Mouse (Mus musculus): ENCODE data around the gene Thpo.

Thpo gene

GRCm38 (mm10) chr16:20724338-20724748 lies 10.0 kb downstream of the Thpo start:
- peak in 1 of 2 experiments; percentile 57 for DNase-seq (ENCODE audit: low spot score in 2 of 2)

- DNase-seq (ENCODE audit: low spot score in 2 of 2) = no peak
These were observed 11.1 kb downstream of the Thpo start for GRCm38 (mm10) chr16:20723247-20723646.

GRCm38 (mm10) chr16:20722736-20723135 lies 11.6 kb downstream of the Thpo start:
- no peak for DNase-seq (ENCODE audit: low spot score in 2 of 2)

GRCm38 (mm10) chr16:20721808-20722207 lies 12.5 kb downstream of the Thpo start:
- DNase-seq (ENCODE audit: low spot score in 2 of 2) = no peak

GRCm38 (mm10) chr16:20717978-20718670 lies 16.2 kb downstream of the Thpo start:
- no peak for DNase-seq (ENCODE audit: low spot score in 2 of 2)

- DNase-seq (ENCODE audit: low spot score in 2 of 2) = peak; percentile 98
These were observed 16.9 kb downstream of the Thpo start, which contains the start of the genes Polr2h and Clcn2 for GRCm38 (mm10) chr16:20717181-20717977. Gene Polr2h, plus strand, starts transcription at chr16:20717665. Gene Clcn2, minus strand, starts transcription at chr16:20717746.

GRCm38 (mm10) chr16:20716841-20717180 lies 17.5 kb downstream of the Thpo start:
- DNase-seq (ENCODE audit: low spot score in 2 of 2) = no peak

- DNase-seq (ENCODE audit: low spot score in 2 of 2) = peak; percentile 80 to 82
These were observed 18.1 kb downstream of the Thpo start for GRCm38 (mm10) chr16:20715976-20716840.

- DNase-seq (ENCODE audit: low spot score in 2 of 2) = no peak
These were observed 18.7 kb downstream of the Thpo start for GRCm38 (mm10) chr16:20715566-20715965.

GRCm38 (mm10) chr16:20715161-20715560 lies 19.1 kb downstream of the Thpo start:
- no peak for DNase-seq (ENCODE audit: low spot score in 2 of 2)

GRCm38 (mm10) chr16:20714307-20715080 lies 19.8 kb downstream of the Thpo start:
- no peak for DNase-seq (ENCODE audit: low spot score in 2 of 2)

- no peak for DNase-seq (ENCODE audit: low spot score in 2 of 2)
These were observed 21.4 kb downstream of the Thpo start for GRCm38 (mm10) chr16:20712889-20713288.

GRCm38 (mm10) chr16:20712190-20712589 lies 22.1 kb downstream of the Thpo start:
- no peak for DNase-seq (ENCODE audit: low spot score in 2 of 2)

GRCm38 (mm10) chr16:20710810-20711209 lies 23.5 kb downstream of the Thpo start:
- DNase-seq (ENCODE audit: low spot score in 2 of 2) = no peak

- DNase-seq (ENCODE audit: low spot score in 2 of 2) = no peak
These were observed 23.9 kb downstream of the Thpo start for GRCm38 (mm10) chr16:20710370-20710769.

- DNase-seq (ENCODE audit: low spot score in 2 of 2) = no peak
These were observed 25.2 kb downstream of the Thpo start for GRCm38 (mm10) chr16:20708939-20709734.

- no peak for DNase-seq (ENCODE audit: low spot score in 2 of 2)
These were observed 25.9 kb downstream of the Thpo start for GRCm38 (mm10) chr16:20708220-20708938.

GRCm38 (mm10) chr16:20706407-20707055 lies 27.8 kb downstream of the Thpo start:
- no peak for DNase-seq (ENCODE audit: low spot score in 2 of 2)

- no peak for DNase-seq (ENCODE audit: low spot score in 2 of 2)
These were observed 28.5 kb downstream of the Thpo start for GRCm38 (mm10) chr16:20705786-20706185.
